Mouse (Mus musculus): ENCODE measurements around the gene Nmt1. TPM values are rescaled to one million over a fixed set of nuclear protein-coding genes. Genes with fewer than 3 reads are reported as not detected.

Nmt1 gene
- polyA plus RNA-seq, 1 experiment, result 77.1 TPM

GRCm38 (mm10) chr11:103080323-103081091, 52.5 kb downstream of the Nmt1 start:
- no peak overlapping the region for H3ac ChIP-seq (ENCODE audit: control insufficient read depth, insufficient read length)
- TF ChIP-seq TCF12 (IDR thresholded peaks at IDR 0.05; ENCODE audit: insufficient read depth, poor library complexity, severe bottlenecking) (no peak), TCF3 (IDR thresholded peaks at IDR 0.05; ENCODE audit: insufficient read length, low read depth) (no peak), CEBPB (IDR thresholded peaks at IDR 0.05; ENCODE audit: insufficient read depth, poor library complexity, severe bottlenecking) (no peak), E2F4 (IDR thresholded peaks at IDR 0.05; ENCODE audit: insufficient read depth) (no peak), POLR2AphosphoS2 (IDR thresholded peaks at IDR 0.05; ENCODE audit: insufficient read length, low read depth) (no peak)
- peaks cover 14% of the 10 kb centered on the region for H3K79me2 ChIP-seq (ENCODE audit: control insufficient read depth, insufficient read depth)
- no peaks in the 10 kb centered on the region for H3K27me3 ChIP-seq (ENCODE audit: control insufficient read depth, insufficient read depth, insufficient read length)
- H3K36me3 ChIP-seq (ENCODE audit: control insufficient read depth, insufficient read depth), result peaks cover 27% of the 10 kb centered on the region
- H3K4me2 ChIP-seq (ENCODE audit: low read depth), result no peak overlapping the region
- no peak overlapping the region for H3K4me3 ChIP-seq

GRCm38 (mm10) chr11:103081631-103082030, 53.6 kb downstream of the Nmt1 start:
- H3ac ChIP-seq (ENCODE audit: control insufficient read depth, insufficient read length), result no peak overlapping the region
- H3K4me2 ChIP-seq (ENCODE audit: low read depth), result no peak overlapping the region
- TF ChIP-seq TCF3 (IDR thresholded peaks at IDR 0.05; ENCODE audit: insufficient read length, low read depth) (no peak), CEBPB (IDR thresholded peaks at IDR 0.05; ENCODE audit: insufficient read depth, poor library complexity, severe bottlenecking) (no peak), POLR2A (IDR thresholded peaks at IDR 0.05; ENCODE audit: insufficient read length, low read depth) (no peak), REST (IDR thresholded peaks at IDR 0.05; ENCODE audit: insufficient read depth, insufficient read length) (no peak), TCF12 (IDR thresholded peaks at IDR 0.05; ENCODE audit: insufficient read depth, poor library complexity, severe bottlenecking) (no peak), MYOG (IDR thresholded peaks at IDR 0.05; ENCODE audit: control insufficient read depth in 1 of 3, insufficient read depth in 1 of 3, insufficient read length in 2 of 3, low read depth in 2 of 3) (no peak), USF1 (IDR thresholded peaks at IDR 0.05; ENCODE audit: low read depth) (no peak), E2F4 (IDR thresholded peaks at IDR 0.05; ENCODE audit: insufficient read depth) (no peak), SRF (IDR thresholded peaks at IDR 0.05; ENCODE audit: control insufficient read depth, insufficient read length, low read depth) (no peak), MYOD1 (IDR thresholded peaks at IDR 0.05; ENCODE audit: control insufficient read depth in 1 of 3, insufficient read length in 2 of 3, low read depth in 2 of 3) (no peak), MAX (IDR thresholded peaks at IDR 0.05; ENCODE audit: low read depth) (no peak), POLR2AphosphoS2 (IDR thresholded peaks at IDR 0.05; ENCODE audit: insufficient read length, low read depth) (no peak)
- no peaks in the 10 kb centered on the region for H3K27me3 ChIP-seq (ENCODE audit: control insufficient read depth, insufficient read depth, insufficient read length)
- H3K36me3 ChIP-seq (ENCODE audit: control insufficient read depth, insufficient read depth), result peaks cover 21% of the 10 kb centered on the region
- no peak overlapping the region for H3K4me3 ChIP-seq
- H3K79me2 ChIP-seq (ENCODE audit: control insufficient read depth, insufficient read depth), result peaks cover 14% of the 10 kb centered on the region

- H3K27me3 ChIP-seq (ENCODE audit: control insufficient read depth, insufficient read depth, insufficient read length), result no peaks in the 10 kb centered on the region
- no peaks in the 10 kb centered on the region for H3K36me3 ChIP-seq (ENCODE audit: control insufficient read depth, insufficient read depth)
- peak overlapping the region; percentile 93 for H3K4me2 ChIP-seq (ENCODE audit: low read depth)
- peaks cover 8% of the 10 kb centered on the region for H3K79me2 ChIP-seq (ENCODE audit: control insufficient read depth, insufficient read depth)
- TF ChIP-seq SRF (IDR thresholded peaks at IDR 0.05; ENCODE audit: control insufficient read depth, insufficient read length, low read depth) (no peak), MYOD1 (IDR thresholded peaks at IDR 0.05; ENCODE audit: control insufficient read depth in 1 of 3, insufficient read length in 2 of 3, low read depth in 2 of 3) (peak in 1 of 3 experiments; percentile 13)
- no peak overlapping the region for H3ac ChIP-seq (ENCODE audit: control insufficient read depth, insufficient read length)
- H3K4me3 ChIP-seq, result no peak overlapping the region
These were observed 65.3 kb downstream of the Nmt1 start for GRCm38 (mm10) chr11:103093306-103093705.

- Histone ChIP-seq H3K79me2 (ENCODE audit: control insufficient read depth, insufficient read depth) (peaks cover 8% of the 10 kb centered on the region), H3K36me3 (ENCODE audit: control insufficient read depth, insufficient read depth) (no peaks in the 10 kb centered on the region), H3K4me2 (ENCODE audit: low read depth) (peak overlapping the region; percentile 93), H3K27me3 (ENCODE audit: control insufficient read depth, insufficient read depth, insufficient read length) (no peaks in the 10 kb centered on the region), H3ac (ENCODE audit: control insufficient read depth, insufficient read length) (no peak overlapping the region), H3K4me3 (no peak overlapping the region)
- TF ChIP-seq USF1 (IDR thresholded peaks at IDR 0.05; ENCODE audit: low read depth) (no peak), POLR2A (IDR thresholded peaks at IDR 0.05; ENCODE audit: insufficient read length, low read depth) (peak; percentile 47), SRF (IDR thresholded peaks at IDR 0.05; ENCODE audit: control insufficient read depth, insufficient read length, low read depth) (no peak), REST (IDR thresholded peaks at IDR 0.05; ENCODE audit: insufficient read depth, insufficient read length) (no peak), MYOG (IDR thresholded peaks at IDR 0.05; ENCODE audit: control insufficient read depth in 1 of 3, insufficient read depth in 1 of 3, insufficient read length in 2 of 3, low read depth in 2 of 3) (no peak), CEBPB (IDR thresholded peaks at IDR 0.05; ENCODE audit: insufficient read depth, poor library complexity, severe bottlenecking) (no peak), TCF3 (IDR thresholded peaks at IDR 0.05; ENCODE audit: insufficient read length, low read depth) (no peak), POLR2AphosphoS2 (IDR thresholded peaks at IDR 0.05; ENCODE audit: insufficient read length, low read depth) (peak; percentile 36)
These were observed 66.2 kb downstream of the Nmt1 start for GRCm38 (mm10) chr11:103093862-103094833.

Measured in myocyte (in vitro differentiated cells).